Mouse (Mus musculus) lung, postnatal 36 days (tissue): Measurements from ENCODE around the gene Gdpd5.

Experiments
- DNase-seq: peaks from one replicate; pipeline ENCODE4 v3.0.0; 2022; ENCODE audit warnings: mixed read lengths

Gdpd5 gene

GRCm38 (mm10) chr7:99444012-99444411, 62.8 kb downstream of the Gdpd5 start:
- peak; percentile 22 for DNase-seq

- DNase-seq: no peak
These were observed 64.6 kb downstream of the Gdpd5 start for GRCm38 (mm10) chr7:99445833-99446232.

- DNase-seq: no peak
These were observed 66.1 kb downstream of the Gdpd5 start for GRCm38 (mm10) chr7:99447323-99447722.

- no peak for DNase-seq
These were observed 67.4 kb downstream of the Gdpd5 start for GRCm38 (mm10) chr7:99448619-99449018.

GRCm38 (mm10) chr7:99449063-99449462, 67.8 kb downstream of the Gdpd5 start:
- DNase-seq: no peak

GRCm38 (mm10) chr7:99449751-99450150, 68.5 kb downstream of the Gdpd5 start:
- DNase-seq: no peak

- peak; percentile 92 for DNase-seq
These were observed 69.5 kb downstream of the Gdpd5 start for GRCm38 (mm10) chr7:99450703-99451102.

GRCm38 (mm10) chr7:99452859-99453258, 71.6 kb downstream of the Gdpd5 start:
- DNase-seq: no peak

- no peak for DNase-seq
These were observed 72.8 kb downstream of the Gdpd5 start for GRCm38 (mm10) chr7:99454044-99454443.

GRCm38 (mm10) chr7:99458849-99459248, 77.6 kb downstream of the Gdpd5 start:
- no peak for DNase-seq

GRCm38 (mm10) chr7:99459888-99460652, 78.9 kb downstream of the Gdpd5 start:
- no peak for DNase-seq

GRCm38 (mm10) chr7:99463120-99463519, 81.9 kb downstream of the Gdpd5 start:
- DNase-seq: no peak

- peak; percentile 52 for DNase-seq
These were observed 84.6 kb downstream of the Gdpd5 start, which contains the start of gene Klhl35 for GRCm38 (mm10) chr7:99465811-99466210. TSS of gene Klhl35 (plus strand) at chr7:99466004.

- DNase-seq: peak; percentile 65
These were observed 86.7 kb downstream of the Gdpd5 start for GRCm38 (mm10) chr7:99467916-99468282.

GRCm38 (mm10) chr7:99468283-99469132, 87.3 kb downstream of the Gdpd5 start:
- peak; percentile 72 for DNase-seq

- DNase-seq: peak; percentile 79
These were observed 88.6 kb downstream of the Gdpd5 start for GRCm38 (mm10) chr7:99469680-99470405.

- no peak for DNase-seq
These were observed 90.4 kb downstream of the Gdpd5 start for GRCm38 (mm10) chr7:99471578-99471977.

GRCm38 (mm10) chr7:99473638-99474407, 92.6 kb downstream of the Gdpd5 start:
- DNase-seq: no peak

- DNase-seq: peak; percentile 80
These were observed 93.8 kb downstream of the Gdpd5 start for GRCm38 (mm10) chr7:99474836-99475561.

GRCm38 (mm10) chr7:99475562-99475911, 94.3 kb downstream of the Gdpd5 start:
- no peak for DNase-seq

- DNase-seq: no peak
These were observed 95.4 kb downstream of the Gdpd5 start for GRCm38 (mm10) chr7:99476558-99477114.
